Mouse (Mus musculus) left cerebral cortex, adult 18-20 months (tissue): ENCODE results near the gene Crmp1. TPM values are rescaled to one million over a fixed set of nuclear protein-coding genes. Genes with fewer than 3 reads are reported as not detected.

Experiments used
- DNase-seq, 2 experiments: peaks; one replicate each; pipeline ENCODE4 v3.0.0; 2021 to 2022; ENCODE audit warnings: low spot score in 2 of 2, mixed read lengths in 1 of 2
- total RNA-seq, 2 experiments: library from RNA; stranded (reverse); gene quantifications; 2 replicates each; pipeline ENCODE4 v1.2.3; 2021

Gene Crmp1
- total RNA-seq, 2 experiments from 2014 or later = 164 to 181 TPM

DNA sequence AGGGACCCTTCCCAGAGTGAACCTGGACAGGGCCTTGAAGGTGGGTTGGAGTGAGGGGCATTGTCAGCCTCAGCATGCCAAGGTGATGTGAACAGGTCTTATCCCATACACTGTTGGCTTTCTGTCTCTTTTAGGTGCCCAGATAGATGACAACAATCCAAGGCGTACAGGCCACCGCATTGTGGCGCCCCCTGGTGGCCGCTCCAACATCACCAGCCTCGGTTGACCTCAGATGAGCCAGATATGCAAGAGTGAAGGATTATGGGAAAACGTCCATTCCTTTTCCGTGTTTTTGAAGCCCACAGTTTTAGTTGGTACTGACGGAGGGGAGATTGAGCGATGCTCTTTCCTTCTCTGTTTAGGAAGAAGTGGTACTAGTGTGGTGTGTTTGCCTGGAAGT is 49.2 kb downstream of the Crmp1 start:
- peak; percentile 27 to 50 for DNase-seq

DNA sequence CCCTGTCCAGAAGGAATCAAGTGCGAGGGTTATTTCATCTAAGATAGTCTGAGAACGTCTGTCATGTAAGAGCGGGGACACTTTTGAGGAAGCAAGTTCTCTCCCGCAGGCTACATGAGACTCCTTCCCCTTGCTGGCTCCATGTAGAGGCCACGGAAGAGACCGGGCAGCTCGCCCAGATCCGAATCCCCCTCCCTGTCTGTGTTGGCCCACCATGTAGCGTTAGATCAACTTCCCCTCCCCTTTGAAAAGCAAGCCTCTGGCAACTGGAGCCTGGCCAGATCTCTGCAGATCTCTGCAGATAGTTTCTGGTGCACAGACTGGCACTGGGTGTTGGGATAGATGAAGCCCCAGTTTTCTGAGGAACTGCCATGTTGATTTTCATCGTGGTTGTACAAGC is 55.0 kb downstream of the Crmp1 start:
- DNase-seq = no peak

DNA sequence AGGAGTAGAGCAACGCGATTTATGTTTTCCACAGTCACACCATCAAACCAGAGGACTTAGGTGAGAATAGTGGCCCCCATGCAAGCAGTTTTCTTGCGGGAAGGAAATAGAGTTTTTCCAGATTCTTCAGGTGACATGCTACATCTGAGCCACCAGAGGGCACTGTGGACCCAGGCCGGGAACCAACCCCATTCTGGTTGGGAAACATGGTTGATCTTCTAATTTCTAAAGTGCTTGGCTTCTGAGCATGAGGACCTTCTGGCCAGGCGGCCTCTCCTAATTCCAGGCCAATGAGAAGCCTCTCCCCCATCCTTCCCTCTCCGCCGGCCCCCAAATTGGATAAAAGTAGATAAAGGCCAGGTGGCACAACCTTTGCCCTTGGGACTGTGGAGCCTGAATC is 56.6 kb downstream of the Crmp1 start:
- DNase-seq = peak in 1 of 2 experiments; percentile 57

DNA sequence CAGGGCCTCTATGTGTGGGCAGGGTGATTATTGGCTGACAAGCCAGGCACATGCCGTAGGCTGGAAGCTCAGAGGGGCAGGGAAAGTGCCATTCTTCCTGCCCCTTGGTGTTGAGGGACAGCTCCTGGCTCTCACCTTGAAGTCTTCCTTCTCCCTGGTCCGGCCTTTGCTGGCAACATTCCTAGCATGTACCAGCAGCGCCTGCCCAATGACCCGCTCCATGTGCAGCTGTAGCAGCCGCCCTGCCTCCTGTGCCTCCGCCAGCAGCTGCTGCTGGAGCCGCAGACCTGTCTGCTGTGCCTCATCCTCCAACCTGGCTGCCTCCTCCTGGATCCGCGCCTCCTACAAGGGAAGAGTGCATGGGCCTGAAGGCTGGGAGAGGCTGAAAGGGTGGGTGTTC is 68.3 kb downstream of the Crmp1 start:
- DNase-seq = no peak

DNA sequence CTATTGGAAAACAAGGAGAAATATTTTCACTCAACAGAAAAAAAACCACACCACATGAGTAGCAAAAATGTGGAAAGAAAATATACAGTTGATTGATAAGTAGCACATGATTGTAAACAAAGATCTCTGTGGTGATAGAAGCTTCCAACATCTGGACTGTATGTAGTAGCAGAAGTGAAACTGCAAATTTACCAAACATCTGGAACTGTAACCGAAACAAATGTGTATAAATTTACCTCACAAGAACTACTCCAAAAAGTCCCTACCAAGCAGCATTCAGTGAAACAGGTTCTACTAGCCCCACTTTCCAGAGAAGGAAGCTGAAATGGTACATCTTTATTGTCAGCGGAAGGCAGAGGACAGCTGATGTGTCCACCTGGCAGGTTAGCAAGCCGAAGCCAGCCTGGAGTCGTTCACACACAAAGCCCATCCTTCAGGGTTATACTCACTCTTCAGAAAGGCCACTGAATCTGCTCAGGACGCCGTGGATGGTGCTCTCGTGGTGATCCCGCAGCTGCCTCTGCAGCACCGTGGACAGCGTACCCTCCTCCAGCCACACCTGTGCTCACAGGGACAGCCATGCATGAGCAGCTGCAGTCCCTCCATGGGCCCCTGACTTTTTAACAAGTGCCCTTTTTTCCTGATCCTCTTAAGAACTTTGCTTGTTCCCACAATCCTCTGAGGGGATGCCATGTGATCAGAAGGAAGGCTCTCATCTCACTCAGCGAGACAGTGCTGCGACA is 71.4 kb downstream of the Crmp1 start:
- DNase-seq = no peak

DNA sequence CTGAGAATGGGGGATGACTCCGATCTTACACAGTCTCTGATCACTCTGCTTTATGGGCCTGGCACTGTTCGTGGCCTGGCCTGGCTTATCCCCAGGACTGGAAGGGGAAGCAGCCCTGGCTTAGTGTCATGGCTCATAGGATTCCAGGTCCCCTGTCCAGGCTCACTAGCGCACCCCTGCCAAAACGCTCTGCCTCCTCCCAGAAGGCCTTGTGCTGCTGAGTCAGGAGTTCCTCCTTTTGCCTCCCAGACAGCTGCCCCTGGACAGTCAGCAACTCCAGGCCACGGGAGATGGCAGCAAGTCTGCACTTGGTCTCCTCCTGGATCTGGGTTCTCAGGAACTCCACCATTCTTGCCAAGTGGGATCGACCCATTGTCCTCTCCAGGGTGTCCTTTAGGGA is 77.0 kb downstream of the Crmp1 start:
- no peak for DNase-seq

DNA sequence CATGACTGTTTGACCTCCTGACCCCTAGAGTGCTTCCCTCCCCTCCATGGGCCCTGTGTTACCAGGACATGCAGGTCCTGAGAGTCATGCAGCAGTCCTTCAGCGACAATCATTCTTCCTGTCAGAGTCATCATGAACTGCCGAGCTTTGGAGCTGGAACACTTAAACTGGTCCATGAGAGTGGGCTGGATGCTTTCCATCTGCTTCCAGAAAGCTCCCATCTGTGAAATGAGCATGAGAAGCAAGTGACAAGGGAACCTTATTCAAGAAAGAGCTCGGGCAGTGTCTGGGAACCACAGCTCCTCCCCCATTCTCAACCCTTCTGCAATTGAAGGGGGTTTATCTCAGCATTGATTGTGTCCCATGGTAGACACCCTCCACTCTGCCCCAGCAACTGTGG is 78.4 kb downstream of the Crmp1 start:
- peak; percentile 32 to 45 for DNase-seq

DNA sequence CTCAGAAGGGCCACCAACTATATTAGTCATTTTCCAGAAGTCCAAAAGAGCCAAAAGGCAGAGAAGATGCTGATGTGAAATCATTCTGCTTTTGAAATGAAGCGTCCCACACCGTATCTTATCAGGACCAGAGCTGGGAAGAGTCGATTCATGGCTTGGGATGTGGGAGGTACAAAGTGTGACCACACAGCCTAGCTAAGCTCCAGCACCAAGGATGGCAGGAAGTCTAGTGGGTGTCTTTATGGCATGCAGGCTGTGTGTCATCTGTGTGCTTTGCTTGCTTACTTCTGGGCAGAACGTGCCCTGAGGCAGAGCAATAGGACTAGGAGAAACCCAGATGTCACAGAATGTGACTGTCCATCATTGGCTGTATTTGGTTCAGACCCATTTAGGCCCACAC is 79.0 kb downstream of the Crmp1 start:
- DNase-seq = no peak

DNA sequence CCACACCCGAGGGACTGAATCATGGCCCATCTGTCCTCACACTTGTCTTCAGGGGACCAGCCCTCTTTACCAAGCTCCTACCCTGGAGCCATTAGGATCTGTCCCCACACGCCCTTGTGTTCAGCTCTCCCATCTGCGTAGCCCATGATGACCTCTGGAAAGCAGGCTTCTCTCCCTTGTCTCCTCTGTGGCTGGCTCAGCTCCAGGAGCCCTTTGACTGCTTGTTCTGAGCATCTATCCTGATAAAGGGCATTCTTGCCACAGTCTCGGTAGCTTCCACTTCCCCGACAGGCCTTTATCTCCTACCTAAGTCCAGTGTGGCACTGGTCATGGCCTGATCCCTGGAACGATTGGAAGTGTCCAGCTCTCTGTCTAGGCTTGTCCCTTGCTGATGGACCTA is 84.9 kb downstream of the Crmp1 start:
- DNase-seq = no peak

DNA sequence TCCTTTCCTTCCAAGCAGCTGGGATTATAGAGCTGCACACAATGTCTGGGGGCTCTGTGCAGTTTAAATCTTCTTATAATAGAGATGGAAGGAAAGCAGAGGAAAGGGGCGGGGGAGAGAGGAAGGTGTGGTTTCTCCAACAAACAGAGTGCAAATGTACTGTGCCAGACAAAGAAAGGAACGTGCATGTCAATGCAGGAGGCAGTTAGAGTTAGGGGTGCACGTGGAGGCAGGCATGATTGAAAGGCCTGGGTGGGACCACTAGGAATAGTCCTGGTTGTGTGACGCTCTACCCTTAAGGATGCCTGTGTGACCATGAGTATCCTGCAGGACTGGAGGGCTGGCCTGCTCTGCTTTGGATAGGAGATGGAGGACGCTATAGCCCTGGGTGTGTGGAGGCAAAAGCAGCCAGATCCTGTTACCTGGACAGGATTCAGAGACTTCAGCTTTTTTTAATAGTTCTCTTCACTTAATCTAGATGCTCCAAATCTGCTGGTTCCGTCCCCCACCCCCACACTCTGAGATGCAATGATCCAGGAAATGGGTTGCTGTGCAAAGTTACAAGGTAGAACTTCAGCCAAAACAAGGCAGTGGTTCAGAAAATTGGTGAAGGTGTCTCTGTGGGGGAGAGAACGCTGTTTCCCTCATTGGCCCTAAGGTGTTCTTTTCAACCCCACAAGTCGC is 88.9 kb downstream of the Crmp1 start:
- no peak for DNase-seq

DNA sequence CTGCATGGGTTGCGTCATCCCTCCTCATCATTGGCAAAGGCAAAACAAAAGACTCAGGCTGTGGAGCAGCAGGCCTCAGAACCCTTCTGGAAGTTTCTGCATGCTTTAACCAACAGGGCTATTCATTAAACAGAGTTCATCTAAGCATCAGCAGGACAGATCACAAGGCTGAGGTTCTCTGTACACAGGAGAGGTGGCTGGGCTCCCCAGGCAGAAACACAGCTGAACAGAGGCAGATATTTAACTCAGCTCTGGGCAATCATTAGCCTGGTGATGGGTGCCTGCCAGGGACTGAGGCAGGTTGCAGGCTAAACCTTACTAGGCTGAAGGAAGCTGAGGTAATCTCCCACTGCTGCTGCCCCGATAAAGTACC is 89.4 kb downstream of the Crmp1 start:
- no peak for DNase-seq

DNA sequence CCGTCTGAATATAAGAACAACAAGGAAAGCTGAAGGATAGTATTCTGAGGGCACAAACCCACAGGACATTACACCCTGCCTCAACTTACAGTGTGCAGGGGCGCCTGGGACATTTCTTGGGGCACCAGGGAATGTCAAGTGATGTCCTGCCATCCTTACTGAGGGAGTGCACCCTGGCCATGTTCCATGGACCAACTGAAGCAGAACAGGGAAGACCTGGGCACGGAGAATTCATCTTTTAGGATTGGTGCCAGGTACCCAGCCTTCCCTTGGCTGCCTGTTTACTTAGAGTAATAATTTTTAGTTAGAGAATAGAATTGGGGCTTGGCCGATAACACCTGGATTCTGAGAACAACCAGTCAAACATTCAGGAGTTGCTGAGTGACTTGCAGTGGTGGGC is 90.3 kb downstream of the Crmp1 start:
- DNase-seq = no peak

DNA sequence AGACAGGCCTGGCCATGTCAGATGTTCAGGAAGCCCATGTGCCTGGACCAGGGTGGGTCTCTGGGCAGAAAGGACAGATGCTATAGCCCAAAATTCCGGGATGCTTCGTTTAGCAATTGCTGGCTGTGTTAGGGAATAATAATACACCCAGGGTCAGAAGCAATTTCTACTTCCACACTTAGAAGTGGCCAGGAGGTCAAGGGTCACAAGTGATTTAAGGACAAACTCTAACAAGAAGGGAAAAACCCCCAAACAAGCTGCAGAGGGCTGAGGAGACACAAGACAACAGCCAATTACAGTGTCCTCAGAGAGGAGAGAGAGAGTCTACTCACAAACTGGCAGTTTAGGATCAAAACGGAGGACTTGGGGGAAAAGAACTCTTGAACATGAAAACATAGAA is 93.3 kb downstream of the Crmp1 start:
- DNase-seq = no peak

DNA sequence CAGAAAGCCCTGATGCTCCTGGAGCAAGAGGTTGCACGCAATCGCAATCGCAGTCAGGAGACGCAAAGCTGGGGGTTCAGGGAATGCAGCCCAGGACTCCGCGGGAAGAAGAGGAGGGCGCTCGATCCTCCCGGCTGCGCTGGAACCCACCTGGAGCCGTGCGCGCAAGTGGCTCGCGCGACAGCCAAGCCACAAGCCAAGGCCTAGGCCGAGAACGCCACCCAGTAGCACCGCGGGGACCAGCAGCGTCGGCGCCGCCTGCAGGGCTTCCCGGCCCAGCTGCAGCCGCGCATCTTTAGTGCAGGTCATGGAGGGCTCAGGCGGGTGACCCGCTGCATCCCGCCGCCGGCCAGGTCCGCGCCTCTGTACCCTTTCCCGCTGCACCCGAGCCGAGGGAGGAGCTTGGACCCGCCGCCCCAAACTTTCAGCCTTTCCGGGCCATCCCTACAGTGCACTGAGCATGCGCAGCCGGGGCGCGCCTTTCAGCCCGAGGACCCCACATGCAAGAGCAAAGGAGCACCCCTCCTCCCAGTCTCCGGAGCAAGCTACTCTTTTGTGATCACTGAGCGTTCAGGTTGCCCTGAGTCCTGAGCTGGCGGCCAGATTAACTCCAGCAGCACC is 94.9 kb downstream of the Crmp1 start, which contains the start of gene Evc:
Gene Evc (minus strand): TSS at position 410 of the 621 bp plus-strand sequence.
- peak; percentile 35 to 37 for DNase-seq

DNA sequence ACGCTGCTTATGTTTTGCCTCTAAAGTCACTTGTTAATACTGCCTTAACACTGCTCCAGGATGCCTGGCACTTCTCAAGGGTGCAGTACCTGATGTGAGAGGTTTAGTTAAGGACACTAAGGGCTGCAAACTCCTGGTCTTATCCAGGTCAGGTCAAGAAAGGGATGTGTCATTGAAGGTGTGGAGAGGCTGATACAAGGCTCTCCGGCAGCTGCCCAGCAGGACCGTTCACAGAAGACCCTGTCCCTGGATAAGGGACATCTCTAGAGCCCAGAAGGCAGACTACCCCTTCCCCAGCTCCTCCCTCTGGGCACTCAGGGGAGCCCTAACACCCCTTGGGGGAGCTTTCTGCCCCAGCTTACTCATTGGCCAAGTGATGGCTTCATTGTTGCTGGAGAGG is 96.0 kb downstream of the Crmp1 start:
- no peak for DNase-seq

DNA sequence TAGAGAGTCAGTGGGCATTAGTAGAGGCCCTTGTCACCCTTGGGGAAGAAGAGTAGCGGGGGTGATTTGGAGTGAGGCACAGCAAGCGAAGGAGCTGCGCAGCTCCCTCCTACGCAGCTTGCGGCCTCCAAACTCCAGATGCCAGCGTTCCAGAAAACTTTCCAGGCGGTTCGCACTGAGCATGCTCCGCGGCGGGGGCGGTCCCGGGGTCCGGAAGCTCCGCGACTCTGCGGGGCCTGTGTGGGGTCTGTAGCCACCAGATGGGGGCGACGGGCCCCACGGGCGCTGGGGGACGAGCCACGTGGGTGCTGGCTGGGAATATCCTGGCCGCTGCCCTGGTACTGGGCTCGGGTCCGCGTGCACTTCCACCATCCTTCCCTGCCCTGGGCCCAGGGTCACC is 96.5 kb downstream of the Crmp1 start, which contains the start of gene Evc2:
Gene Evc2 (plus strand): TSS at position 212 of the 400 bp plus-strand sequence.
- peak; percentile 80 to 90 for DNase-seq

Other genes with a start within 250 kb of the Crmp1 start
- gene Gm1043, start 156.6 kb upstream of the Crmp1 start, total RNA-seq = 10 to 100 TPM; 34.0 to 35.9 TPM
- gene Evc, start 95.0 kb downstream of the Crmp1 start, total RNA-seq = 10 to 100 TPM in 1 of 2 experiments, 1 to 10 TPM in 1; 9.5 to 10.7 TPM
- 10 to 100 TPM; 15.8 to 17.5 TPM for gene Evc2, start 96.6 kb downstream of the Crmp1 start, total RNA-seq